Mouse (Mus musculus) spleen, postnatal 4 days (tissue): ENCODE results near the gene Katnal1.

Source experiments
- DNase-seq, 2 experiments: peaks; one replicate each; pipeline ENCODE4 v3.0.0; 2022; ENCODE audit warnings: low spot score in 2 of 2

Katnal1 gene

GRCm38 (mm10) chr5:148954314-148955060 lies 25.4 kb upstream of the Katnal1 start:
- no peak for DNase-seq

GRCm38 (mm10) chr5:148953098-148953497 lies 24.0 kb upstream of the Katnal1 start:
- DNase-seq: no peak

GRCm38 (mm10) chr5:148952419-148952818 lies 23.3 kb upstream of the Katnal1 start:
- DNase-seq: peak; percentile 64 to 86

GRCm38 (mm10) chr5:148951360-148951759 lies 22.2 kb upstream of the Katnal1 start:
- DNase-seq: no peak

- DNase-seq: peak in 1 of 2 experiments; percentile 59
Observed at GRCm38 (mm10) chr5:148950064-148950463, 20.9 kb upstream of the Katnal1 start.

DNA sequence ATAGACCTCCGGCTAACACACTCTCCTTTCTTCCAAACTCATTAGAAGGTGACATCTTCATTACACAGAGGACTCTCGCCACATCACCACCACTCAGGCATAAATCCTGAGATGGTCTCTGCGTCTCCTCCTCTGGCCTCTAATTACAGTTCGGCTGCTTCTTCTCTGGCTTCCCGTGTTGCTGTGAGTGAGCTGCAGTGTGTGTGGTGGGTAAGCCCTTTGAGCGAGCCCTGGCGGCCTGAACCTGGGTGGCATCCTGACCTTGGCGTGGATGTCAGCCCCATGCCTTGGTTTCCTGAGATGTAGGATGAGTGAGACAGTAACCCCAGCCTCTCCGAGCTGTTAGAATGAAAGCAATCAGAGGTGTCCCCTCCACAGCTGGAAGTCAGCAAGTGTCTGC lies 19.5 kb upstream of the Katnal1 start:
- DNase-seq: peak in 1 of 2 experiments; percentile 63

DNA sequence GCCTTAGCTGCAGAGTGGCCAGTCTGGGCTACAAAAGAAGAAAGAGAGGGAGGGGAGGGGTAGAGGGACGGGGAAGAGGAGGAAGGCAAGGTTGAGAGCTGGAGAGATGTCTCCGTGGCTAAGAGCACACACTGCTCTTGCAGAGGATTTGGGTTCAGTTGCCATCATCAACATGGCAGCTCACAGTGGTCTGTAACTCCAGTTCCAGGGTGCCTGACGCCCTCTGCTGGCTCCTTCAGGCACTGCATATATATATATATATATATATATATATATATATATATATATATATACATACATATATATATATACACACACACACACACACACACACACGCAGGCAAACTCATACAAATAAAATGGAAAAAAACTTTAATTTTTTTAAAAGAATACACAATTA lies 18.3 kb upstream of the Katnal1 start:
- DNase-seq: no peak

DNA sequence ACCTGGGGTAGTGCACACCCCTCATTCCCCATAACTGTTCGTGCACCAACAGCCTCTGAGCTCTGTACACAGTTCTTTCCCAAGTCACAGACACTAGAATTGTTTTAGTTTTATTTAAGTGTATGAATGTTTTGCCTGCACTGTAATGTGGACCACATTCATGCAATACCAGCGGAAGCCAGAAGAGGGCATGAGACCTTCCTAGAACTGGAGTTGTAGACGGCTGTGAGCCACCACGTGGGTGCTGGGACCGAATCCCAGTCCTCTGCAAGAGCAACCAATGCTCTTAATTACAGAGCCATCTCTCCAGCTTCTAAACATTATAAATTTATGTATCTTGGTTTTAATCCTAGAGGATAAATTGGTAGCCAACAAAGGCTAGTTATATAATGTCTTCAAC lies 17.7 kb upstream of the Katnal1 start:
- DNase-seq: peak; percentile 46 to 70

GRCm38 (mm10) chr5:148945735-148946134 lies 16.6 kb upstream of the Katnal1 start:
- no peak for DNase-seq

GRCm38 (mm10) chr5:148944024-148944423 lies 14.9 kb upstream of the Katnal1 start:
- DNase-seq: no peak

- no peak for DNase-seq
Observed at GRCm38 (mm10) chr5:148943444-148943843, 14.3 kb upstream of the Katnal1 start.

DNA sequence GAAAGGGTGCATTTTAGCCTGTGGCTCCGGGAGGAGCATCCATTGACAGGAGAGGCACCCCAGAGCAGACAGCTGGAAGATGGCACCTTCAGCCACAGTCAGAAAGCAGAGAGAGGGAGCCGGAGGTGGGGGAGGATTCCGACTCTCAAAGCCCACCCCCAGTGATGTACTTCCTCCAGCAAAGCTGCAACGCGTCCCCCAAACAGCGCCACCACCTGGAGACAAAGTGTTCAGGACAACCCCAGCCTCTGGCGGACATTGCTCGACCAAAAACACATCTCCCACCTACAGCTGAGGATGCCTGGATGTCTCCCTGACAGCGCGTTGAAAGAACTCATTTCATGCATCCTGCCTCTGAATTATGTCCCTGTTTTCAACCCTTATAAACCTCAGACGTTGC lies 13.8 kb upstream of the Katnal1 start:
- DNase-seq: no peak

DNA sequence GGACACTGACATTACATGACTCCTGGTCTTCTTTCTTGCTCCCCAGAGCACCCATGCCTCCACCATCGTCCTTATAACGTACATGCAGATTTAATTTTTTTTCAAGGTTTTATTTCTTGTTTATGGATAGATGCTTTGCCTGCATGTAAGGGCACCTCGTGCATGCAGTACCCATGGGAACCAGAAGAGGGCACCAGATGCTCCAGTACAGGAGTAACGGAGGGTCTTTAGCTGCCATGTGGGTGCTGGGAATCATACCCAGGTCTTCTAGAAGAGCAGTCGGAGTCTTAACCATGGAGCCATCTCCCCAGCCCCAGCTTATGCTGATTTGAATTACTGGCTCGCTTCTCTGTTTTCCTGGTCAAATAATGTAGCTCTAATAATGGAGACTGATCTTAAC lies 13.2 kb upstream of the Katnal1 start:
- DNase-seq: no peak

- DNase-seq: no peak
Observed at GRCm38 (mm10) chr5:148941867-148942266, 12.7 kb upstream of the Katnal1 start.

DNA sequence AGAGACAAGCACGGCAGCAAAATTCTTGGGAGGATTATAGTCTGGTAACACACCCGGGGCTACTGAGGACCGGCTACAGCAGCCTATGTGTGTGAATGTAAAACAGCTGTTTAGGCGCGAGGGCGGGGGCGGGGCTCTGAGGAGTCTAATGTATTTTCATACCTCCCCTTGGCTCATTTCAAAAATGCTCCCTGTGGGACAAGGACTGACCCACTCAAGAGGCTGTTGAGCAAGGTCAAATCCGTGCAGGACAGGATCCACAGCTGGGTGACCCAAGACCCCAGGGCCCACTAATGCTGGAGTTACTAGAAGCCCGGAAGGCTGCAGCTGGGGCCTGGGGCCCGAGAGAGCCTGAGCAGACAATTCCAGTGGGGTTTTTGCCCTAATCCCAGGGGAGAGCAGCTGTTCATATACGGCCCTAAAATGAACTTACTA lies 10.8 kb upstream of the Katnal1 start:
- no peak for DNase-seq

DNA sequence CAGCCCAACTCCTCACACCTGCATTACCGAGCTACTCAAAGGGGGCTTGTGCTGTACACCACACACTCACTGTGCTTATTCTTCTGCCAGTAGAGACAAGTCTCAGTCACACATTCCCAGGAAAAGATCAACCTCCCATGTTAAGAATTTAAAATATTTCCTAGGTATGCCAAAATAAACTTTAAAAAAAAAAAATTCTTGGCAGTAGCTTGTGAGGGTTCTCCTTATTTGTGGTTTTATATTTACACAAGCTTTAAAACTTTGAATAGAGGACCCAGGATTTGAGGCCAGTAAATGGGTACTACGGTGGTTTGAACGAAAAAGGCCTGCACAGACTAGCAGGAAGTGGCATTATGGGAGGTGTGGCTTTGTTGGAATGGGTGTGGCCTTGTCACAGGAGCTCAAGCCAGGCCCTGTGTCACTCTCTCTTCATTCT lies 7.4 kb upstream of the Katnal1 start:
- DNase-seq: no peak

GRCm38 (mm10) chr5:148935871-148936270 lies 6.8 kb upstream of the Katnal1 start:
- DNase-seq: no peak

DNA sequence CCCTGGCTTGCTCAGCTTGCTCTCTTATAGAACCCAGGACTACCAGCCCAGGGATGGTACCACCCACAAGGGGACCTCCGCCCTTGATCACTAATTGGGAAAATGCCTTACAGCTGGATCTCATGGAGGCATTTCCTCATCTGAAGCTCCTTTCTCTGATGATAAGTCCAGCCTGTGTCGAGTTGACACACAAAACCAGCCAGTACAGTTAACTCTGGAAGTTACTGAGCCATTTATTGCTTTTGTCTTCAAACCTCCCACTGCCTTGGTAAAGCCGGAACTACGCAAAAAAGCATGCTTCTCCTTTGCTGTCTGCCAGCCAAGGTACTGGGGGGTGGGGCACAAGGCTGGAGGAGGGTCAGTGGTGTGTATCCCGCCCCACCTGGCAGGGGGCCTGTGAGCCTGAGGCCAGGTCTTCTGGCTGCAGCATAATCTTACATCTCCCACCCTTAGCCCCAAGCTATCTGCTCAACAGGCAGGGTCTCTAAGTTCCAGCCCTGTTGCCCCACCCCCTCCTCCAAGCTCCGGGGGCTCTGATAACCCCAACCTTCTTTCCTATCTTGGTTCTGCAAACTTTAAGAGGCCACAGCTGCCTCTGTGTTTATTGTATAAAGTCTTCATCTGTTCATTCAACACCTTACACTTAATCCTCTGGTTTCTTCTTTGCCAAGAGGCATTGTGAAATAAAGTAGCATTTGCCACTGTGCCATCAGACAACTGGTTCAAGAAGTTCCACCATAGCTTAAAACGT lies 6.1 kb upstream of the Katnal1 start:
- peak in 1 of 2 experiments; percentile 61 for DNase-seq

- DNase-seq: no peak
Observed at GRCm38 (mm10) chr5:148934457-148934856, 5.3 kb upstream of the Katnal1 start.

DNA sequence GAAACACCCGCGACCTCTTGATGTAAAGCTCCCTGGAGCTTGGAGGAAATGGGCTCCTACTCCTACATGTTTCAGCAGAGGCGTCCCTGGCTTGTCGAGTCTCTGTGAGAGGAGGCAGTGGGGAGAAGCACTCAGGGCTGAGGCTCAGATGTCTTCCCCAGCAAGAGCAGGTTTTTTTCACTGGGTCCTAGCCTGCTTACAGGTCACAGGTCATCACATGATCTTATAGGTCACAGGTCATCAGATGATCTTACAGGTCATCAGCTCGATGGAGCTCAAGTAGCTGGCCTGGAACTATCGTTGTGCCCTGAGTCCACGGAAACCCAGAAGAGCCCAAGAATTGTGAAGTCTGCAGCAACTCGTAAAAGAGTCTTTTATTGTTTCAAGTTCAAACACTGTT lies 4.6 kb upstream of the Katnal1 start:
- DNase-seq: no peak

DNA sequence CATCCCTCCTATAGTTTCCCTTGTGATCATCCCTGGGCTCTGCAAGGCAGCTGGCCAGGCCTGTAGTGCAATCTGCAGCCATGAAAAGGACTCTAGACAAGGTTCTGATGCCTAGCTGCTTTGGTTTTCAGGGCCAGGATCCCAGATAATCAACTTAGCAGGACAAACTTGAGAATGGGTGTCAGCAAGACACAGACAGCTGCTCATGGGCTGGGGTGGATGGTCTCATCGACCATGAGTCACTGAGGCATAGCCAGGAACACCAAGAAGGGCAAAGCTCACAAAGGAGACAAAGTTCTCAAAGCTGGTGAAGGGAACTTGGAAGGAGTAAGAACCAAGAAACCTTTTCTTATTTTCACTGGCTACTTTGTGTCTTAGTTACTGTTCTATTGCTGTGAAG lies 2.2 kb upstream of the Katnal1 start:
- DNase-seq: no peak

DNA sequence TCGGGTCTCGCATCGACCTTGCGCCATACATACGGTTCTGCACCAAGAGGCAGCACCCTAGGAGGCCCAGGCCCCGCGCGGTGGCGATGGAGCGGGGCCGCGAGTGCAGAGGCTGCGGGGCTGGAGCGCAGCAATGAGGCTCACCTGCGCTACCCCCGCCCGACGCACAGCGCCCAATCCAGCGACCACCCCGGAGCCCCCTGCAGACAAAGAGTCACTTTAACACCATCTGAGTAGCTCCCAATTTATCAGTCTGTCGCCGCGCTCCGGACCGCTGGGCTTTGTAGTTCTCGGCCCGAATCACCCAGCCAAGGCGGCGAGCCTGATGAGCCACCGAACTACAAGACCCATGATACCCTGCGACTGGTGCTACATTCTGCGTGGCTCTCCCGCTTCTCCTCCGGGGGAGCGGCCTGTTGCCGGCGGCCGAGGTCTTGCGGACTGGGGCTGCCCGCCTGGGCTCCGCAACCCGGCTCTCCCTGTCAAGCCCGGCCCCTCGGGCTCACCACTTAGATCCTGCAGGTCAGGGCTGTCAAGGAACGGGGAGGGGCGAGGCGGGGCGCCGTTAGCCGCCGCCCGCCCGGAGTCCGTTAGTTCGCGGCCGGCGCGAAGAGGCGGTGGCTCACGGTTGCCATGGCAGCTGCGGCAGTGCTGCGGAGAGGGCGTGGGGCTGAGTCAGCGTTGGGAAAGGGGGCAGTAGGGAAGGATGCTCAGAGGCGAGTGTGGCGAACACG lies 571 bp downstream of the Katnal1 start:
- peak; percentile 91 to 95 for DNase-seq
